ENCODE assay signal across 19 mouse cellular contexts in genomic region chr8:87802571-87802970, GRCm38 (mm10).
"Had no signal": no experiment of that assay in that cellular context is flagged by ENCODE, and none has a peak within 500 bp of the region (broad histone marks: within the 10 kb centered on the region; RNA-seq: fewer than 3 reads in every experiment).

No protein-coding gene starts in this region.

- ATAC-seq: midbrain, embryonic 15.5 days had no signal

- H3K4me1 ChIP-seq: liver, embryonic 13.5 days had no signal

- H3K36me3 ChIP-seq: kidney, embryonic 15.5 days; liver, embryonic 13.5 days; midbrain, embryonic 15.5 days; neural tube, embryonic 12.5 days; neural tube, embryonic 15.5 days had no signal

- H3K4me2 ChIP-seq: kidney, embryonic 15.5 days; liver, embryonic 13.5 days; midbrain, embryonic 11.5 days; midbrain, embryonic 15.5 days; neural tube, embryonic 12.5 days; neural tube, embryonic 15.5 days had no signal

- H3K4me3 ChIP-seq: kidney, embryonic 15.5 days; liver, embryonic 13.5 days; midbrain, embryonic 15.5 days; neural tube, embryonic 12.5 days; neural tube, embryonic 15.5 days had no signal

- H3K27ac ChIP-seq: kidney, embryonic 15.5 days; liver, embryonic 13.5 days; midbrain, embryonic 15.5 days; neural tube, embryonic 12.5 days; neural tube, embryonic 15.5 days; stomach, postnatal 0 days had no signal

- H3K27me3 ChIP-seq: kidney, embryonic 15.5 days; liver, embryonic 13.5 days; midbrain, embryonic 15.5 days; neural tube, embryonic 12.5 days; neural tube, embryonic 15.5 days had no signal

- H3K9ac ChIP-seq: kidney, embryonic 15.5 days; liver, embryonic 13.5 days; midbrain, embryonic 15.5 days; neural tube, embryonic 12.5 days; neural tube, embryonic 15.5 days had no signal

- DNase-seq: kidney, adult 8-10 months; kidney, postnatal 10 days; kidney, postnatal 36 days; liver, embryonic 13.5 days; lung, adult 2 months; lung, postnatal 14 days; lung, postnatal 4 days; right cerebral cortex, adult 18-20 months; right cerebral cortex, postnatal 14 days; right cerebral cortex, postnatal 4 days; thymus, adult 2 months; thymus, postnatal 14 days; thymus, postnatal 4 days had no signal

- H3K9me3 ChIP-seq: kidney, embryonic 15.5 days; liver, embryonic 13.5 days; midbrain, embryonic 15.5 days; neural tube, embryonic 12.5 days; neural tube, embryonic 15.5 days had no signal
